Mouse (Mus musculus) hematopoietic stem cell, adult 5-6 weeks (primary cell): ENCODE data around the gene Cul9. TPM values are rescaled to one million over a fixed set of nuclear protein-coding genes. Genes with fewer than 3 reads are reported as not detected.

Source experiments
- total RNA-seq: library from RNA; stranded (forward); fragments of 172-1452, 232-1000 nt; gene quantifications from 2 replicates; pipeline ENCODE4 v1.2.3, GENCODE M21; 2017

Cul9 gene
- total RNA-seq, 1 experiment from 2014 or later: 32.9 TPM

Other genes starting within 250 kb of the Cul9 start
- not detected in 2 replicates for gene Dlk2, start 249.0 kb downstream of the Cul9 start, total RNA-seq
- gene Abcc10, start 218.0 kb downstream of the Cul9 start, total RNA-seq: 1.3 and 2.2 TPM in 2 replicates
- gene Zfp318, start 162.7 kb downstream of the Cul9 start, total RNA-seq: 25.3 and 64.6 TPM in 2 replicates
- gene Crip3, start 117.5 kb downstream of the Cul9 start, total RNA-seq: not detected in 2 replicates
- gene Slc22a7, start 107.9 kb downstream of the Cul9 start, total RNA-seq: not detected in 2 replicates
- gene Ttbk1, start 58.7 kb downstream of the Cul9 start, total RNA-seq: 0.05 and 0.69 TPM in 2 replicates
- 11.1 and 21.0 TPM in 2 replicates for gene Dnph1, start 49.7 kb downstream of the Cul9 start, total RNA-seq
- gene Srf, start 9.8 kb upstream of the Cul9 start, total RNA-seq: 28.3 and 30.8 TPM in 2 replicates
- gene Ptk7, start 83.1 kb upstream of the Cul9 start, total RNA-seq: 7.2 and 15.6 TPM in 2 replicates
- 11.9 and 15.2 TPM in 2 replicates for gene Klc4, start 99.6 kb upstream of the Cul9 start, total RNA-seq
- gene Mrpl2, start 99.8 kb upstream of the Cul9 start, total RNA-seq: 61.8 and 66.1 TPM in 2 replicates
- 27.0 and 37.8 TPM in 2 replicates for gene Cul7, start 103.9 kb upstream of the Cul9 start, total RNA-seq
- 38.1 and 47.0 TPM in 2 replicates for gene Rrp36, start 128.0 kb upstream of the Cul9 start, total RNA-seq
- 53.3 and 74.4 TPM in 2 replicates for gene Mea1, start 132.4 kb upstream of the Cul9 start, total RNA-seq
- 21.5 and 22.1 TPM in 2 replicates for gene Klhdc3, start 134.5 kb upstream of the Cul9 start, total RNA-seq
- 37.0 and 37.4 TPM in 2 replicates for gene Ppp2r5d, start 158.7 kb upstream of the Cul9 start, total RNA-seq
- 16.1 and 16.2 TPM in 2 replicates for gene Pex6, start 165.1 kb upstream of the Cul9 start, total RNA-seq
- gene Gnmt, start 182.8 kb upstream of the Cul9 start, total RNA-seq: not detected in 2 replicates
- gene Cnpy3, start 205.8 kb upstream of the Cul9 start, total RNA-seq: 71.4 and 84.6 TPM in 2 replicates
- not detected in 2 replicates for gene Ptcra, start 217.3 kb upstream of the Cul9 start, total RNA-seq
- gene 2310039H08Rik, start 226.2 kb upstream of the Cul9 start, total RNA-seq: 8.1 and 22.0 TPM in 2 replicates
- gene Rpl7l1, start 236.3 kb upstream of the Cul9 start, total RNA-seq: 121 and 185 TPM in 2 replicates